Mouse (Mus musculus): ENCODE measurements around the gene Adamts17.

GRCm38 (mm10) chr7:66849316-66849715 lies 9.8 kb downstream of the Adamts17 start:
- TF ChIP-seq CTCF (conservative IDR thresholded peaks at IDR 0.05; ENCODE audit: low read length) (no peak), NANOG (IDR thresholded peaks at IDR 0.05; ENCODE audit: borderline replicate concordance, low read length) (no peak), POU5F1 (IDR thresholded peaks at IDR 0.05; ENCODE audit: borderline replicate concordance, low read length) (no peak)

Data from E14TG2a.4 (cell line).